8 mouse cellular contexts compared by ENCODE assay signal in genomic region chr5:24686176-24686575, GRCm38 (mm10). TPM values are rescaled to one million over a fixed set of nuclear protein-coding genes. Genes with fewer than 3 reads are reported as not detected.
DNase-seq lines count a peak whose midpoint lies in the region; ATAC-seq and TF ChIP-seq lines count a peak whose summit lies in the region.

No protein-coding gene starts in this region.

- H3K4me3 ChIP-seq in bone marrow macrophage, adult 2 months (ENCODE audit: insufficient read depth, low read length): peak overlapping the region; percentile 79
- peak overlapping the region; percentile 78 to 99 for H3K4me3 ChIP-seq in heart, embryonic 14.5 days (ENCODE audit: control insufficient read depth in 1 of 2, insufficient read depth in 1 of 2, low read depth in 1 of 2, low read length in 2 of 2)
- H3K4me3 ChIP-seq in liver, postnatal 0 days (ENCODE audit: low read depth, low read length): peak overlapping the region; percentile 100
- peak overlapping the region; percentile 92 for H3K4me3 ChIP-seq in stomach, postnatal 0 days (ENCODE audit: low read depth, low read length)

- H3K4me2 ChIP-seq in heart, embryonic 14.5 days (ENCODE audit: low read length): peak overlapping the region; percentile 72
- peak overlapping the region; percentile 72 for H3K4me2 ChIP-seq in liver, postnatal 0 days (ENCODE audit: low read depth, low read length)
- H3K4me2 ChIP-seq in stomach, postnatal 0 days (replicated peaks; ENCODE audit: low read depth): peak overlapping the region; percentile 55

- under 1% methylated on average over 15 of the region's 15 CpGs for WGBS in heart, embryonic 14.5 days
- WGBS in liver, postnatal 0 days (ENCODE audit: insufficient replicate concordance): under 1% methylated on average over 15 of the region's 15 CpGs
- 0% methylated on average over 15 of the region's 15 CpGs for WGBS in stomach, postnatal 0 days

- H3K4me1 ChIP-seq in bone marrow macrophage, adult 2 months (ENCODE audit: control insufficient read depth, insufficient read depth, low read length): peaks cover 24% of the 10 kb centered on the region
- H3K4me1 ChIP-seq in heart, embryonic 14.5 days (ENCODE audit: control insufficient read depth in 2 of 2, insufficient read depth in 2 of 2, low read length in 2 of 2): peaks cover 6 to 14% of the 10 kb centered on the region in 2 experiments
- peaks cover 17% of the 10 kb centered on the region for H3K4me1 ChIP-seq in liver, postnatal 0 days (ENCODE audit: insufficient read depth)
- no peaks in the 10 kb centered on the region; the same call in 1 of the 2 replicates for H3K4me1 ChIP-seq in stomach, postnatal 0 days (replicated peaks; ENCODE audit: control insufficient read depth, insufficient read depth)

- H3K27me3 ChIP-seq in heart, embryonic 14.5 days (ENCODE audit: control insufficient read depth, insufficient read depth, low read length): no peaks in the 10 kb centered on the region
- H3K27me3 ChIP-seq in liver, postnatal 0 days (ENCODE audit: insufficient read depth, low read length): no peaks in the 10 kb centered on the region
- H3K27me3 ChIP-seq in stomach, postnatal 0 days (ENCODE audit: control insufficient read depth, insufficient read depth, low read length): no peaks in the 10 kb centered on the region

- TF ChIP-seq CTCF in bone marrow macrophage, adult 2 months (IDR thresholded peaks at IDR 0.05; ENCODE audit: low read depth, low read length): no peak
- no peak for TF ChIP-seq CTCF in liver, postnatal 0 days (IDR thresholded peaks at IDR 0.05; ENCODE audit: low read depth)
- no peak for TF ChIP-seq CTCF in stomach, postnatal 0 days (IDR thresholded peaks at IDR 0.05; ENCODE audit: low read depth)

- H3K9ac ChIP-seq in heart, embryonic 14.5 days (ENCODE audit: low read length): peak overlapping the region; percentile 86
- H3K9ac ChIP-seq in liver, postnatal 0 days (replicated peaks): peak overlapping the region; percentile 98
- peak overlapping the region; percentile 81 for H3K9ac ChIP-seq in stomach, postnatal 0 days (ENCODE audit: low read length)

- H3K9me3 ChIP-seq in heart, embryonic 14.5 days (ENCODE audit: control insufficient read depth, low read length): no peaks in the 10 kb centered on the region
- H3K9me3 ChIP-seq in liver, postnatal 0 days (ENCODE audit: low read length): no peaks in the 10 kb centered on the region
- no peaks in the 10 kb centered on the region for H3K9me3 ChIP-seq in stomach, postnatal 0 days (ENCODE audit: control insufficient read depth, low read length)

- no peak for TF ChIP-seq EP300 in liver, postnatal 0 days (IDR thresholded peaks at IDR 0.05; ENCODE audit: low read depth)
- TF ChIP-seq EP300 in stomach, postnatal 0 days (optimal IDR thresholded peaks at IDR 0.05): no peak

- DNase-seq in retina, adult 2 months (ENCODE audit: low read depth, low spot score): peak; percentile 30
- no peak for DNase-seq in retina, embryonic 14.5 days (ENCODE audit: low spot score)
- no peak for DNase-seq in liver, postnatal 0 days
- DNase-seq in stomach, postnatal 0 days (ENCODE audit: low spot score): no peak
- no peak for DNase-seq in adrenal gland, postnatal 10 days
- DNase-seq in frontal cortex, postnatal 14 days (ENCODE audit: low spot score in 2 of 2): no peak

- H3K36me3 ChIP-seq in heart, embryonic 14.5 days (ENCODE audit: control insufficient read depth, insufficient read depth, low read length): peaks cover 22% of the 10 kb centered on the region
- peaks cover 20% of the 10 kb centered on the region for H3K36me3 ChIP-seq in liver, postnatal 0 days (replicated peaks; ENCODE audit: insufficient read depth, low read length)
- peaks cover 5% of the 10 kb centered on the region for H3K36me3 ChIP-seq in stomach, postnatal 0 days (ENCODE audit: control insufficient read depth, insufficient read depth, low read length)

- TF ChIP-seq POLR2A in bone marrow macrophage, adult 2 months (IDR thresholded peaks at IDR 0.05; ENCODE audit: borderline replicate concordance, low read depth, low read length): no peak

- peak overlapping the region; percentile 91 for H3K27ac ChIP-seq in bone marrow macrophage, adult 2 months (ENCODE audit: insufficient read depth, low read depth, low read length)
- peak overlapping the region; percentile 89 to 98 for H3K27ac ChIP-seq in heart, embryonic 14.5 days (replicated peaks in 1 of 2; ENCODE audit: control insufficient read depth in 1 of 2, insufficient read depth in 1 of 2, low read depth in 2 of 2, low read length in 2 of 2)
- peak overlapping the region; percentile 100 for H3K27ac ChIP-seq in liver, postnatal 0 days (ENCODE audit: low read depth)
- H3K27ac ChIP-seq in stomach, postnatal 0 days (replicated peaks): peak overlapping the region; percentile 98

- no peak for ATAC-seq in heart, embryonic 14.5 days (ENCODE audit: insufficient number of reproducible peaks, insufficient read depth, low FRiP score, low read depth)
- ATAC-seq in liver, postnatal 0 days: peak; percentile 12
- ATAC-seq in stomach, postnatal 0 days (ENCODE audit: low FRiP score, low TSS enrichment): no peak

RNA-seq across cellular contexts. Expression of gene Nub1, which starts 0.8 kb away (rescaled TPM):
- polyA plus RNA-seq in bone marrow macrophage, adult 2 months (2012; ENCODE audit: insufficient read depth, insufficient read length, missing spikeins): 65.2 and 67.4 TPM in 2 replicates
- 27.5 and 28.0 TPM in 2 replicates for polyA plus RNA-seq in heart, embryonic 14.5 days (2014; fragmentation: Nextera tagmentation; extraction: Ambion mirVana)
- polyA plus RNA-seq in liver, postnatal 0 days (2015; fragmentation: Nextera tagmentation; extraction: Ambion mirVana): 12.0 and 12.5 TPM in 2 replicates
- 18.5 and 20.4 TPM in 2 replicates for polyA plus RNA-seq in stomach, postnatal 0 days (2015; fragmentation: Nextera tagmentation; extraction: Ambion mirVana)
- total RNA-seq in adrenal gland, postnatal 10 days (2021): 10 to 100 TPM; 43.3 to 43.9 TPM

RNA-seq across cellular contexts. Expression of gene Wdr86, which starts 44.4 kb away (rescaled TPM):
- not detected in 2 replicates for polyA plus RNA-seq in bone marrow macrophage, adult 2 months (2012; ENCODE audit: insufficient read depth, insufficient read length, missing spikeins)
- polyA plus RNA-seq in heart, embryonic 14.5 days (2014; fragmentation: Nextera tagmentation; extraction: Ambion mirVana): 7.7 and 9.6 TPM in 2 replicates
- polyA plus RNA-seq in liver, postnatal 0 days (2015; fragmentation: Nextera tagmentation; extraction: Ambion mirVana): 1.4 and 1.6 TPM in 2 replicates
- polyA plus RNA-seq in stomach, postnatal 0 days (2015; fragmentation: Nextera tagmentation; extraction: Ambion mirVana): 2.7 and 3.3 TPM in 2 replicates
- total RNA-seq in adrenal gland, postnatal 10 days (2021): 1 to 10 TPM; 3.9 to 4.5 TPM
